Mouse (Mus musculus) layer of hippocampus, adult 8-10 months (tissue): ENCODE measurements around the gene Mfn1. TPM values are rescaled to one million over a fixed set of nuclear protein-coding genes. Genes with fewer than 3 reads are reported as not detected.

Experiments used
- DNase-seq, 2 experiments: peaks; one replicate each; pipeline ENCODE4 v3.0.0; 2022; ENCODE audit warnings: low spot score in 2 of 2
- total RNA-seq, 4 experiments: library from RNA; stranded (reverse); gene quantifications; 2 replicates each; pipeline ENCODE4 v1.2.4; 2022

Gene Mfn1
- total RNA-seq, 4 experiments from 2014 or later, result 79.6 to 113 (median 107) TPM

DNA sequence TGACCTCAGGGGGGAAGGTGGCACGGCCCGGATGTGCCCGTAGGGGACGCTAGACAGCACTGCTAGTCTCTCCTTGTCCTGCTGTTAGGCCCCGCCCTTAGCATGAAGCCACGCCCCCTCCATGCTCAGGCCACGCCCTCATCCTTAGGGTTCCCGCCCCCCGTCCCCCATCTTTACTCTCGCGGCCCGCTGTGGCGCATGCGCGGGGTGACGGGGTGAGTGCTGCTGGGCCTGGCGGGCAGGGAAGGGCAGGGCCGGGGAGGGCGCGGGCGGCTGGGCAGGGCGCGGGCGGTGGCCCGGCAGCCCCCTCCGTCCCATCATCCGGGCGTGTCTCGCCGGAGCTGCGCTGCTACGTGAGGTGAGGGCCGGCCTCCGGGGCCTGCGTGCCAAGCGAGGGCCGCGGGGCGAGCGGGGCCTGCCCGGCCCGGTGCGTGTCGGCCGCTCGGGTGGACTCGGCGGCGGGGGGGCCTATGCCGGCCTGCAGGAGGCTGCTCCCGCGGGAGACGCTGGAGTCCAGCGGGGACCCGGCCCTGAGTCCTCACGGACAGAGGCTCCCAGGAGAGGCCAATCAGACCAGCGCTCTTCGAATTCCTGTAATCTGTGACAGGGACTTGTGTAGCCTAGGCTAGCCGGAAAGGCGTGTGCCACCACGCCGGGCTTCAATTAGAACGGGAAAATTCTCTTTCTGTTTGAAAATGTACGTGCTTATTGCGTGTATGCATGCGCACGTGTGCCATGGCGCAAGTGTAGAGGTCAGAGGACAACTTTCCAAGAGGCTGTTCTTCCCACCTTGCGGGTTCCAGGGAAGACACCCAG lies 18.7 kb upstream of the Mfn1 start:
- DNase-seq, result peak; percentile 93

- DNase-seq, result no peak
Observed at GRCm38 (mm10) chr3:32511191-32511550, 18.1 kb upstream of the Mfn1 start.

GRCm38 (mm10) chr3:32512686-32513284 lies 16.5 kb upstream of the Mfn1 start:
- no peak for DNase-seq

DNA sequence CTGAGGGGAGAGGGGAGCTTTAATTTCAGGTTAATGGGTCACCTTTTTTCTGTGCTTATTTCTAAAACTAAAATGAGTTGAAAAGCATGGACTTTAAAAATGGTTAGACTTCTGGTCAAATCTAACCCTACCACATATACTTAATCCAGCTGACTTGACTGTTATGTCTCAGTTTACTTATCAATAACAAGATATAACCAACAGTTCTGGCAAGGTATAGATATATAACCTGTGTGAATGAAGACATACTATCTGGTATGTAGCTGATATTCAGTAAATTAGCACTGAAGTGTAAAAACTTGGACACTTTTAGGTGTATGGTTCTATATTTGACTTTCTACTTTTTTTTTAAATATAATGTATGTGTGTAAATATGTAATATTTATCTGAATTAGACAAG lies 15.7 kb upstream of the Mfn1 start:
- DNase-seq, result no peak

DNA sequence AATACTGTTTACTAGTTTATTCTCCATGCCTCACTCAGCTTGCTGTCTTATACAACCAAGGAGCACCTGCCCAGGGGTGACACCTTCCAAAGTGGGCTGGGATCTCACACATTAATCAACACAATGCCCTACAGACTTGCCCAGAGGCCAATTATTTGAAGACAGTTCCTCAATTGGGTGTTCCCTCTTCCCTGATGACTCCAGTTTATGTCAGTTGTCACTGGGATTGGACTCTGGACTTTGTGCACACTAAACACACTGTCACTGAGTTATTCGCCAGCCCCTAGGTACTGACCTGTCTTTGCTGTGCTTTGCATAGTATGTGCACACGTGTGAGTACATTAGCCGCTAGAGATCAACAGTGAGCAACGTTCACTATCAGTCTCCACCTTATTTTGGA lies 2.1 kb upstream of the Mfn1 start:
- no peak for DNase-seq

GRCm38 (mm10) chr3:32530041-32530440 lies 776 bp downstream of the Mfn1 start:
- no peak for DNase-seq

- DNase-seq, result no peak
Observed at GRCm38 (mm10) chr3:32535692-32536091, 6.4 kb downstream of the Mfn1 start.

DNA sequence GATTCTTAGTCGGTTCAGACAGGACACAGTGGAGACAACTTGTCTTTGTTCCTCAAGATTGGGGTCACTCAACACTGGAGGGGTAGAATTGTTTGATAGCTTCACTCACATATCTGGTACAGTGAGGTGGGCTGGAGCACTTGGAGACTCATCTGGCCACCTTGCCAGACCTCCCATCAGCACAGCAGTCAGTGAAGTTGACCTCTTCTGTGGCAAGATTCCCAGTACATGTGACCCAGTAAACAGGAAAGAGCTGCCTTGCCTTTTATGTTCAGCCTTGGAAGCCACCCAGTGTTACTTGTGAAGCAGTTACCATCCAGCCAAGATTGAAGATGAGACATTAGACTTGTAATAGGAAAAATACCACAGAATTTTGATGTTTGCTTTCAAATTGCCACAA lies 8.3 kb downstream of the Mfn1 start:
- DNase-seq, result peak; percentile 54 to 67

DNA sequence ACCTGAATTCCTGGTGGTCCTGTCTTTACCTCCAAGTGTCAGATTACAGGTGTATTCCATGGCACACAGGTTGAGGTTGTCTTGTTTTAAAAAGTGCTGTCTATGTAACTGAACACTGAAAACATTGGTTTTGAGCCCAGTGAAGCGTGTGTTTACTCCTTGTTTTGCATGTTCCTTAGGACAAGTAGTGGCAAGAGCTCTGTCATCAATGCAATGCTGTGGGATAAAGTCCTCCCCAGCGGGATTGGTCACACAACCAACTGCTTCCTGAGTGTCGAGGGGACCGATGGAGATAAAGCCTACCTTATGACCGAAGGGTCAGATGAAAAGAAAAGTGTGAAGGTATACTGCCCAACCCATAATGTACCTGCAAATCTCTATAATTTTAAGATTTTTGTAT lies 8.8 kb downstream of the Mfn1 start:
- no peak for DNase-seq

GRCm38 (mm10) chr3:32553061-32553460 lies 23.8 kb downstream of the Mfn1 start:
- DNase-seq, result no peak

- no peak for DNase-seq
Observed at GRCm38 (mm10) chr3:32563401-32563800, 34.1 kb downstream of the Mfn1 start.

DNA sequence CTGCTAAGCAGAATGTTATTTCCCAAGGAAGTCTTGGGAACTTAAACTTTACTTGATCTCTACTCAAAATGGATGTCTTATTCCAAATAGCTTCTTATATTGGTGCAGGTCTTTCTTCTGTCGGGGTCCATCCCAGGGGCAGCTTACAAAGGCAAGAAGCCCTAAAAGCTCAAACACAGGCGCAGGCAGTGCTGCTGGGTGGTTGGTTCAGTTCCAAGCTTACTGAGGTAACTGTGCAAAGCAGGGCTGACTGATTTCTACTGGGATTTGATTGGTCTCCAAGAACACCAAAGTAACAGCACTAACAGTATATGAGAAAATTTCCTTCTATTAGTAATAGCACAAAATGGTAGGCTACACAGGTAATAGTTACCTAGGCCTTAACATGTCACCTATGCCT lies 43.8 kb downstream of the Mfn1 start:
- DNase-seq, result no peak

- no peak for DNase-seq
Observed at GRCm38 (mm10) chr3:32573881-32574280, 44.6 kb downstream of the Mfn1 start.

DNA sequence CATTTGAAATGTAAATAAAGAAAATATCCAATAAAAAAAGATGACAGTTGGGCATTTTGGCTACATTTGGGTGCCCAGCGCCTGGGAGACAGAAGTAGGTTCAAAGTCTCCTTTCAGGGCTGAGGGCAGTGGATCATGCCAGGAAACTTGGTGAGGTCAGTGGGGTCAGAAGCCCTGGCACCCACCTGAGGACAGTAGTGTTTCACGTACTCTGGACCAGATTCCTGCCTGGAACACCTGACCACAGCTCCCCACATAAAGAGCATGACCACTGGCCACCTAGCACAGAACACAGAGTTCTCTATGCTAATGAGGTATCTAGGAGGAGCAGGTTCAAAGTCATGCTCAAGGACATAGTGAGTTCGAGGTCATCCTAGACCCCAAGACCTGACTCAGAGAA lies 45.9 kb downstream of the Mfn1 start:
- no peak for DNase-seq

DNA sequence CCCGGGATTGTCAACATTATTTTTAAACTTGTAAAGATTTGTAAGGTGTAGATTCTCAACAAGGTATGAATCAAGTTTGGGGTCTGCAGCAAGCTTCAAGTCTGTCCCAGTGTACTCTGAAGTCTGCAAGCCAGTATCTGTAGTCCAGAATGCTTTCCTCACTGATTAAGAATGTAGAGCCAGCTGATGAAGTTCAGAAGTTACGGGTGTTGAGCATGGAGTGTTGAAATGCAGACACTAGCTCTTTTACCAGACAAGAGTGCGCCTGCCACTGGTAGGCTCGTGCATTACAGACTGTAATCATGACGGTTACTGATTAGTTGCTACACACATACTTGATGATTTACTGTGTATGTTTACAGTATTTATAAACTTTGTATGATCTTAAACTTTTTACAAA lies 49.5 kb downstream of the Mfn1 start:
- no peak for DNase-seq

GRCm38 (mm10) chr3:32580738-32581137 lies 51.5 kb downstream of the Mfn1 start:
- DNase-seq, result no peak

GRCm38 (mm10) chr3:32581911-32582310 lies 52.6 kb downstream of the Mfn1 start:
- DNase-seq, result no peak

GRCm38 (mm10) chr3:32583489-32583888 lies 54.2 kb downstream of the Mfn1 start:
- DNase-seq, result no peak

DNA sequence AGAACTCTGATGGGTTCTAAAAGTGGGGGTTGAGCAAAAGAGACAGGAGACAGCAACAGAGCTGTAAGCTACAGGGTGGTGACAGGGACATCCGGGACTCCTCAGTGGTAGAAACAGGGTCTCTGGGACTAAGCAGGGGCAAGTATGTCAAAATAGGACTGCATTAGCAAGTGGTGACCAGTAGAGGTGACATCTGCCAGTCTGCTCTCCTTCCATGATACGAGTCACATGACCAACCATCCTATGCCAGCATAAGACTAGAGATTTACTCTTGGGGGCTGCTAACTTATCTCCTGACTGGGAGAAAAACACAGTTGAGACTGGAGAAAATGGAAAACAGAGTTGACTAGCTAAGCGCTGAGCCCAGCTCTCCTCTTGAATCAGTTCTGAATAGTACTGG lies 57.0 kb downstream of the Mfn1 start:
- no peak for DNase-seq

DNA sequence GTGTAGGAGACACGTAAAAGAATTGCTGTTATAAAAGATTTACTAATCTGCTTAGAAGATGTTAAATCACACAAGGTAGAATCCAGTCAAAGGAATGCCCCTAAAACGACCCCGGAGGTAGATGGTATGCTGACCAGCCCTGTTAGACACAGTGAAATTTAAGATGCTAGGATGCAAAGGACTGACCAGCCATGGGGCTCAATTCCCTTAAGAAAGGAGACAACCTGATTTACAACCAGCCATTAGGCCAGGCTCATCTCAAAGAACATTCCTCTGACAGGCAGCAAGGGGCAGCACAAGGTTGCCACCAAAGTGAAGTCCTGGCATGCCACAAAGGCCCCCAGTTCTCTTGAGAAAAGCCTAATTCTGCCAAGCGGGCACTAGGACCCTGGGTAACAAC lies 65.8 kb downstream of the Mfn1 start:
- DNase-seq, result no peak

- DNase-seq, result no peak
Observed at GRCm38 (mm10) chr3:32599328-32599727, 70.1 kb downstream of the Mfn1 start.

GRCm38 (mm10) chr3:32601055-32601454 lies 71.8 kb downstream of the Mfn1 start:
- DNase-seq, result no peak

DNA sequence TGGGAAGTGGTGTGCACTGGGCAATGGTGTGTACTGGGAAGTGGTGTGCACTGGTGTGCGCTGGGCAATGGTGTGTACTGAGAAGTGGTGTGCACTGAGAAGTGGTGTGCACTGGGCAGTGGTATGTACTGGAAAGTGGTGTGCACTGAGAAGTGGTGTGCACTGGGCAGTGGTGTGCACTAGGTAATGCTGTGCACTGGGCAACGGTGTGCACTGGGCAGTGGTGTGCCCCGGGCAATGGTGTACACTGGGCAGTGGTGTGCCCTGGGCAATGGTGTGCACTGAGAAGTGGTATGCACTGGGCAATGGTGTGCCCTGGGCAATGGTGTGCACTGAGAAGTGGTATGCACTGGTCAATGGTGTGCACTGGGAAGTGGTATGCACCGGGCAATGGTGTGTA lies 80.0 kb downstream of the Mfn1 start:
- no peak for DNase-seq
